Mouse (Mus musculus) stomach, embryonic 14.5 days (tissue): ENCODE results near the gene Medag. TPM values are rescaled to one million over a fixed set of nuclear protein-coding genes. Genes with fewer than 3 reads are reported as not detected.

Experiments
- ATAC-seq: fragments of 200-750 bp; cut with Nextera tagmentation; 2 replicates; pipeline ENCODE4 v1.8.0; 2017; ENCODE audit warnings: low read depth, moderate TSS enrichment; ENCODE audit not compliant: insufficient number of reproducible peaks, insufficient read depth, low FRiP score
- H3K27ac ChIP-seq: fragments of 300-500 bp; sonication (generic); 2 replicates; pipeline ENCODE4 v1.5.1; 2014; ENCODE audit warnings: mild to moderate bottlenecking, low read length, moderate library complexity, mixed read lengths
- H3K27me3 ChIP-seq: fragments of 300-500 bp; sonication (generic); 2 replicates; pipeline ENCODE4 v1.6.1; 2014; ENCODE audit warnings: low read length, control low read depth, mixed read lengths; ENCODE audit not compliant: control insufficient read depth, insufficient read depth
- H3K36me3 ChIP-seq: fragments of 300-500 bp; sonication (generic); 2 replicates; pipeline ENCODE4 v1.6.1; 2014; ENCODE audit warnings: mild to moderate bottlenecking, control low read depth, low read length, moderate library complexity, mixed read lengths; ENCODE audit not compliant: control insufficient read depth, insufficient read depth
- H3K4me1 ChIP-seq: fragments of 300-500 bp; sonication (generic); 2 replicates; pipeline ENCODE4 v1.6.1; 2014; ENCODE audit warnings: low read length, control low read depth, mixed read lengths; ENCODE audit not compliant: control insufficient read depth, insufficient read depth
- H3K4me2 ChIP-seq: fragments of 300-500 bp; sonication (generic); replicated peaks from 2 replicates; pipeline ENCODE4 v1.6.1; 2014; ENCODE audit warnings: low read depth, low read length, control low read depth
- H3K4me3 ChIP-seq: fragments of 300-500 bp; sonication (generic); 2 replicates; pipeline ENCODE4 v1.5.1; 2014; ENCODE audit warnings: low read depth, low read length, control low read depth
- H3K9ac ChIP-seq: fragments of 300-500 bp; sonication (generic); replicated peaks from 2 replicates; pipeline ENCODE4 v1.6.1; 2014; ENCODE audit warnings: low read depth, mild to moderate bottlenecking, control low read depth, low read length, moderate library complexity, mixed read lengths
- H3K9me3 ChIP-seq: fragments of 300-500 bp; sonication (generic); 2 replicates; pipeline ENCODE4 v1.6.1; 2016; ENCODE audit warnings: low read depth, low read length, control low read depth; ENCODE audit not compliant: control insufficient read depth
- WGBS: fragments of 180-500 bp; shearing (Covaris S2); extraction: QIAGEN DNeasy Blood & Tissue Kit; methylation state at CpG from one replicate; pipeline ENCODE4 v1.1.7; 2014; 5-methylcytosine and 5-hydroxymethylcytosine counted together
- polyA plus RNA-seq: library from polyadenylated mRNA; unstranded; fragments of >200 nt; fragmentation: Nextera tagmentation; extraction: Ambion mirVana; gene quantifications from 2 replicates; pipeline ENCODE4 v1.2.1, GENCODE M21; 2014

Gene Medag
- polyA plus RNA-seq, 1 experiment from 2014 or later = 2.2 TPM

GRCm38 (mm10) chr5:149428810-149429255 lies 17.3 kb downstream of the Medag start:
- Histone ChIP-seq H3K27ac (peak overlapping the region; percentile 64), H3K9me3 (no peaks in the 10 kb centered on the region), H3K9ac (no peak overlapping the region), H3K4me1 (peaks cover 19% of the 10 kb centered on the region), H3K4me3 (no peak overlapping the region), H3K27me3 (no peaks in the 10 kb centered on the region), H3K4me2 (no peak overlapping the region), H3K36me3 (no peaks in the 10 kb centered on the region)
- 21% methylated on average over 2 of the region's 2 CpGs for WGBS
- peak; percentile 28 for ATAC-seq

GRCm38 (mm10) chr5:149429541-149429940 lies 18.0 kb downstream of the Medag start:
- Histone ChIP-seq H3K9ac (no peak overlapping the region), H3K9me3 (no peaks in the 10 kb centered on the region), H3K4me1 (peaks cover 24% of the 10 kb centered on the region), H3K36me3 (no peaks in the 10 kb centered on the region), H3K27me3 (no peaks in the 10 kb centered on the region), H3K27ac (no peak overlapping the region), H3K4me2 (no peak overlapping the region), H3K4me3 (no peak overlapping the region)
- no peak for ATAC-seq
- 78% methylated on average over 4 of the region's 4 CpGs for WGBS

GRCm38 (mm10) chr5:149430943-149431342 lies 19.4 kb downstream of the Medag start:
- no peak overlapping the region for H3K4me2 ChIP-seq
- no peak overlapping the region for H3K27ac ChIP-seq
- no peak overlapping the region for H3K4me3 ChIP-seq
- H3K9ac ChIP-seq = no peak overlapping the region
- no peaks in the 10 kb centered on the region for H3K36me3 ChIP-seq
- H3K9me3 ChIP-seq = no peaks in the 10 kb centered on the region
- H3K27me3 ChIP-seq = no peaks in the 10 kb centered on the region
- ATAC-seq = no peak
- WGBS = 90% methylated on average over 3 of the region's 3 CpGs
- peaks cover 27% of the 10 kb centered on the region for H3K4me1 ChIP-seq

- H3K27me3 ChIP-seq = no peaks in the 10 kb centered on the region
- no peaks in the 10 kb centered on the region for H3K36me3 ChIP-seq
- no peaks in the 10 kb centered on the region for H3K9me3 ChIP-seq
- H3K4me1 ChIP-seq = peaks cover 20% of the 10 kb centered on the region
- peak; percentile 67 for ATAC-seq
- peak overlapping the region; percentile 58; the same call in 1 of the 2 replicates for H3K27ac ChIP-seq
- 53% methylated on average over 7 of the region's 7 CpGs for WGBS
- peak overlapping the region; percentile 7; the same call in 1 of the 2 replicates for H3K4me2 ChIP-seq
- no peak overlapping the region for H3K4me3 ChIP-seq
- no peak overlapping the region for H3K9ac ChIP-seq
These were observed 22.1 kb downstream of the Medag start for GRCm38 (mm10) chr5:149433618-149434017.

- no peaks in the 10 kb centered on the region for H3K27me3 ChIP-seq
- H3K9ac ChIP-seq = no peak overlapping the region
- peak overlapping the region; percentile 7; the same call in 1 of the 2 replicates for H3K4me2 ChIP-seq
- no peaks in the 10 kb centered on the region for H3K36me3 ChIP-seq
- H3K27ac ChIP-seq = peak overlapping the region; percentile 58; the same call in 1 of the 2 replicates
- ATAC-seq = peak; percentile 65
- no peaks in the 10 kb centered on the region for H3K9me3 ChIP-seq
- peaks cover 15% of the 10 kb centered on the region; the same call in 1 of the 2 replicates for H3K4me1 ChIP-seq
- 11% methylated on average over 9 of the region's 9 CpGs for WGBS
- no peak overlapping the region for H3K4me3 ChIP-seq
These were observed 22.7 kb downstream of the Medag start for GRCm38 (mm10) chr5:149434141-149434690.

GRCm38 (mm10) chr5:149436541-149436940 lies 25.0 kb downstream of the Medag start:
- no peak for ATAC-seq
- peaks cover 22% of the 10 kb centered on the region for H3K4me1 ChIP-seq
- H3K4me2 ChIP-seq = no peak overlapping the region
- no peak overlapping the region for H3K27ac ChIP-seq
- no peaks in the 10 kb centered on the region for H3K27me3 ChIP-seq
- H3K9me3 ChIP-seq = no peaks in the 10 kb centered on the region
- WGBS = 61% methylated on average over 3 of the region's 3 CpGs
- no peak overlapping the region for H3K9ac ChIP-seq
- H3K4me3 ChIP-seq = no peak overlapping the region
- no peaks in the 10 kb centered on the region for H3K36me3 ChIP-seq

- no peak overlapping the region for H3K4me2 ChIP-seq
- 69% methylated on average over 6 of the region's 6 CpGs for WGBS
- no peak for ATAC-seq
- no peaks in the 10 kb centered on the region for H3K36me3 ChIP-seq
- H3K9me3 ChIP-seq = no peaks in the 10 kb centered on the region
- H3K9ac ChIP-seq = no peak overlapping the region
- H3K27ac ChIP-seq = no peak overlapping the region
- peaks cover 22% of the 10 kb centered on the region for H3K4me1 ChIP-seq
- no peaks in the 10 kb centered on the region for H3K27me3 ChIP-seq
- H3K4me3 ChIP-seq = no peak overlapping the region
These were observed 25.6 kb downstream of the Medag start for GRCm38 (mm10) chr5:149437150-149437549.

GRCm38 (mm10) chr5:149439531-149440179 lies 28.1 kb downstream of the Medag start, which contains the start of gene Tex26:
Gene Tex26, plus strand, starts transcription at chr5:149439660.
- WGBS = under 1% methylated on average over 25 of the region's 25 CpGs
- peak; percentile 84 for ATAC-seq
- peak within 1 kb of the TSS; percentile 91 for H3K27ac ChIP-seq
- H3K4me1 ChIP-seq = peaks cover 12% of the 10 kb centered on the region
- no peaks in the 10 kb centered on the region for H3K9me3 ChIP-seq
- peak within 1 kb of the TSS; percentile 36 for H3K4me3 ChIP-seq
- H3K9ac ChIP-seq = no peak within 1 kb of the TSS; the same call in 1 of the 2 replicates
- H3K36me3 ChIP-seq = no peaks in the 10 kb centered on the region
- peak within 1 kb of the TSS; percentile 86 for H3K4me2 ChIP-seq
- no peaks in the 10 kb centered on the region for H3K27me3 ChIP-seq
